Mouse (Mus musculus) kidney, embryonic 16.5 days (tissue): ENCODE measurements at regions not wholly inside any gene's neighbourhood (a gene's known extent, or its start where the extent isn't known, plus 50 kb on each side); places are given as distances from the start of the nearest gene placed in this dataset.

ENCODE experiments used
- ATAC-seq: fragments of 200-750 bp; cut with Nextera tagmentation; 2 replicates; pipeline ENCODE4 v1.8.0; 2017; ENCODE audit warnings: moderate TSS enrichment; ENCODE audit not compliant: low FRiP score, low TSS enrichment
- H3K27ac ChIP-seq: fragments of 300-500 bp; sonication (generic); 2 replicates; pipeline ENCODE4 v1.5.1; 2014; ENCODE audit warnings: low read length
- H3K27me3 ChIP-seq: fragments of 300-500 bp; sonication (generic); 2 replicates; pipeline ENCODE4 v1.6.1; 2014; ENCODE audit warnings: low read length, control low read depth, mixed read lengths; ENCODE audit not compliant: insufficient read depth
- H3K36me3 ChIP-seq: fragments of 300-500 bp; sonication (generic); 2 replicates; pipeline ENCODE4 v1.6.1; 2014; ENCODE audit warnings: low read length, control low read depth, mixed read lengths; ENCODE audit not compliant: insufficient read depth
- H3K4me1 ChIP-seq: fragments of 300-500 bp; sonication (generic); 2 replicates; pipeline ENCODE4 v1.6.1; 2014; ENCODE audit warnings: low read length, control low read depth, mixed read lengths; ENCODE audit not compliant: insufficient read depth
- H3K4me2 ChIP-seq: fragments of 300-500 bp; sonication (generic); replicated peaks from 2 replicates; pipeline ENCODE4 v1.6.1; 2014; ENCODE audit warnings: low read depth, low read length
- H3K4me3 ChIP-seq: fragments of 300-500 bp; sonication (generic); 2 replicates; pipeline ENCODE4 v1.5.1; 2014; ENCODE audit warnings: mild to moderate bottlenecking, low read length
- H3K9ac ChIP-seq: fragments of 300-500 bp; sonication (generic); replicated peaks from 2 replicates; pipeline ENCODE4 v1.6.1; 2014; ENCODE audit warnings: low read length
- H3K9me3 ChIP-seq: fragments of 300-500 bp; sonication (generic); 2 replicates; pipeline ENCODE4 v1.6.1; 2016; ENCODE audit warnings: low read length, control low read depth
- WGBS: fragments of 180-500 bp; shearing (Covaris S2); extraction: QIAGEN DNeasy Blood & Tissue Kit; methylation state at CpG from one replicate; pipeline ENCODE4 v1.1.7; 2014; 5-methylcytosine and 5-hydroxymethylcytosine counted together

- 40% methylated on average over 4 of the region's 4 CpGs for WGBS
- Histone ChIP-seq H3K9me3 (no peaks in the 10 kb centered on the region), H3K27ac (no peak overlapping the region), H3K27me3 (no peaks in the 10 kb centered on the region), H3K4me2 (no peak overlapping the region), H3K4me3 (no peak overlapping the region), H3K36me3 (no peaks in the 10 kb centered on the region), H3K9ac (no peak overlapping the region), H3K4me1 (peaks cover 43% of the 10 kb centered on the region)
- no peak for ATAC-seq
These were observed 65.4 kb downstream of the Vegfa start for GRCm38 (mm10) chr17:45966736-45967135.

DNA sequence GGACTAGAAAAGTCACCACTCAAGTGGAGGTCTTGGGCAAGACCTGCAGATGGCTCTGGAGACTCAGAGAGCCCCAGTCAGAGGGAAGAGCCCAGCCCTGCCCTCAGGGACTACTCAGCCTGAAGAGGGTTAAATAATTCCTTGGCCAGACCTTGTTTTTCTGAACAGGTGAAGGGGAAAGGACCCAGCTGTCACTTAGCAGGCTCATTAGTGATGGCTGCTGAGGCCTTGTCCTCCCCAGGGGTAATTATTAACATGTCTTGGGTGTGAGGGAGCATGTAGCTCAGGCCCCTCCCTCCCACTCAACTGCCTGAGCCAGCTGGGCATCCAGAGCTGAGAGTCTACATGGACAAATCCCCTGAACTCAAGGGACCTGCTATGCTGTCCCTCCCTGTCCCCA is 68.1 kb downstream of the Vegfa start:
- Histone ChIP-seq H3K36me3 (no peaks in the 10 kb centered on the region), H3K4me3 (no peak overlapping the region), H3K27ac (no peak overlapping the region), H3K27me3 (no peaks in the 10 kb centered on the region), H3K4me1 (peaks cover 43% of the 10 kb centered on the region), H3K4me2 (no peak overlapping the region), H3K9me3 (no peaks in the 10 kb centered on the region), H3K9ac (no peak overlapping the region)
- ATAC-seq: peak; percentile 81

DNA sequence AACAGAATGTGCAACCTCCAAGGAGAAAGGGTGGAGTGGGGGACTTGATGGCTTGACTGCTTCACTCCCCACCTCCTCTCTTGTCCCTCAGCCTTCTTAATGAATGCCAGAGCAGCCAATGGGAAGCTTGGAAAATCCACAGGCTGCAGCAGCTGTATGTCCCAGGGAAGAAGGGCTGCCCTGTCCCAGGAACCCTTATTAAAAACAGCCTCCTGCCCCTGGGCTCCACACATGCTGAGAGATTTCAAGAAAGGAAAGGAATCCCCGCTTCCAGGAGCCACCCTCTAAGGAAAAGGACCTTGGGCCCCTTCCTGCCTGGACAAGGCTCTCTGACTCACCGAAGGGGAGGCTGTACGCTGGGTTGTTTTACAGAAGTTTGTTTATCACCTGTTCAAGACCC is 68.8 kb downstream of the Vegfa start:
- 59% methylated on average over 3 of the region's 3 CpGs for WGBS
- Histone ChIP-seq H3K36me3 (no peaks in the 10 kb centered on the region), H3K9ac (no peak overlapping the region), H3K27ac (no peak overlapping the region), H3K27me3 (no peaks in the 10 kb centered on the region), H3K4me1 (peaks cover 41% of the 10 kb centered on the region), H3K4me3 (no peak overlapping the region), H3K4me2 (no peak overlapping the region), H3K9me3 (no peaks in the 10 kb centered on the region)
- no peak for ATAC-seq

- Histone ChIP-seq H3K27ac (peak overlapping the region; percentile 57), H3K4me2 (no peak overlapping the region), H3K4me1 (peaks cover 27% of the 10 kb centered on the region), H3K9me3 (no peaks in the 10 kb centered on the region), H3K4me3 (no peak overlapping the region), H3K36me3 (no peaks in the 10 kb centered on the region), H3K27me3 (no peaks in the 10 kb centered on the region), H3K9ac (no peak overlapping the region)
- 76% methylated on average over 16 of the region's 16 CpGs for WGBS
- peak; percentile 36; the same call in 1 of the 2 replicates for ATAC-seq
These were observed 70.4 kb downstream of the Vegfa start for GRCm38 (mm10) chr17:45961626-45962319.

GRCm38 (mm10) chr17:45958094-45958881 is 73.9 kb downstream of the Vegfa start:
- H3K27ac ChIP-seq: no peak overlapping the region

DNA sequence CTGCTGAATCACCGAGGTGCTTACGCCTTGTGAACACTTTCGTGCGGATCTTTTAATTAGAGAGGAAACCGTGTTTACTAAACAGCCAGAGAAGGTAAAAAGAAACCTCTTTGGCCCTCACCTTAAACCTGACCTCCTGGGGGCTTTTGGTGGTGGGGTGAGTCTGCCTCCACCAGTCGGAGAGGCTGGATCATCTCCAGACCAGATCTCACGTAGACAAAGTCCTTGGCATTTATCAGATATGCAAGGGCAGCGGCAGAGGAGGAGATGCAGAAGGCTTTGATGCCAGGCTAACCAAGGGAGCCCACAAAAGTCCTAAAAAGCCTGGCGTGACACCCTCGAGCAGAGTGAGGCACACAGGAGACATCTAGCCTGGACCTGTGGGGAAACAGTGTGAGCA is 76.7 kb downstream of the Vegfa start:
- Histone ChIP-seq H3K9me3 (no peaks in the 10 kb centered on the region), H3K4me3 (no peak overlapping the region), H3K27ac (no peak overlapping the region), H3K4me1 (peaks cover 6% of the 10 kb centered on the region), H3K27me3 (no peaks in the 10 kb centered on the region), H3K4me2 (no peak overlapping the region), H3K9ac (no peak overlapping the region), H3K36me3 (no peaks in the 10 kb centered on the region)
- 61% methylated on average over 10 of the region's 10 CpGs for WGBS
- ATAC-seq: no peak

More at GRCm38 (mm10) chr17:45958094-45958881, 73.9 kb downstream of the Vegfa start:
- no peak for ATAC-seq
- H3K4me1 ChIP-seq: peaks cover 2% of the 10 kb centered on the region
- no peaks in the 10 kb centered on the region for H3K9me3 ChIP-seq
- no peaks in the 10 kb centered on the region for H3K36me3 ChIP-seq
- H3K4me3 ChIP-seq: no peak overlapping the region
- H3K27me3 ChIP-seq: no peaks in the 10 kb centered on the region
- 78% methylated on average over 7 of the region's 7 CpGs for WGBS
- no peak overlapping the region; the same call in 1 of the 2 replicates for H3K9ac ChIP-seq
- H3K4me2 ChIP-seq: no peak overlapping the region

- 87% methylated on average over 7 of the region's 7 CpGs for WGBS
- H3K4me1 ChIP-seq: peaks cover 8% of the 10 kb centered on the region
- no peak overlapping the region for H3K27ac ChIP-seq
- ATAC-seq: no peak
- no peaks in the 10 kb centered on the region for H3K36me3 ChIP-seq
- no peak overlapping the region for H3K4me3 ChIP-seq
- H3K27me3 ChIP-seq: no peaks in the 10 kb centered on the region
- H3K9ac ChIP-seq: no peak overlapping the region
- H3K9me3 ChIP-seq: no peaks in the 10 kb centered on the region
- H3K4me2 ChIP-seq: no peak overlapping the region
These were observed 77.3 kb downstream of the Vegfa start for GRCm38 (mm10) chr17:45954824-45955223.

GRCm38 (mm10) chr17:45953523-45953922 is 78.6 kb downstream of the Vegfa start:
- no peak overlapping the region for H3K4me2 ChIP-seq
- H3K36me3 ChIP-seq: no peaks in the 10 kb centered on the region
- H3K9ac ChIP-seq: no peak overlapping the region
- peaks cover 8% of the 10 kb centered on the region for H3K4me1 ChIP-seq
- ATAC-seq: no peak
- WGBS: 87% methylated on average over 8 of the region's 8 CpGs
- no peak overlapping the region for H3K4me3 ChIP-seq
- no peaks in the 10 kb centered on the region for H3K27me3 ChIP-seq
- no peaks in the 10 kb centered on the region for H3K9me3 ChIP-seq
- no peak overlapping the region for H3K27ac ChIP-seq

GRCm38 (mm10) chr17:45950533-45951164 is 81.5 kb downstream of the Vegfa start:
- 38% methylated on average over 9 of the region's 9 CpGs for WGBS
- Histone ChIP-seq H3K4me1 (peaks cover 8% of the 10 kb centered on the region), H3K4me2 (no peak overlapping the region), H3K27ac (no peak overlapping the region), H3K9me3 (no peaks in the 10 kb centered on the region), H3K27me3 (no peaks in the 10 kb centered on the region), H3K9ac (no peak overlapping the region), H3K36me3 (no peaks in the 10 kb centered on the region), H3K4me3 (no peak overlapping the region)
- ATAC-seq: no peak

DNA sequence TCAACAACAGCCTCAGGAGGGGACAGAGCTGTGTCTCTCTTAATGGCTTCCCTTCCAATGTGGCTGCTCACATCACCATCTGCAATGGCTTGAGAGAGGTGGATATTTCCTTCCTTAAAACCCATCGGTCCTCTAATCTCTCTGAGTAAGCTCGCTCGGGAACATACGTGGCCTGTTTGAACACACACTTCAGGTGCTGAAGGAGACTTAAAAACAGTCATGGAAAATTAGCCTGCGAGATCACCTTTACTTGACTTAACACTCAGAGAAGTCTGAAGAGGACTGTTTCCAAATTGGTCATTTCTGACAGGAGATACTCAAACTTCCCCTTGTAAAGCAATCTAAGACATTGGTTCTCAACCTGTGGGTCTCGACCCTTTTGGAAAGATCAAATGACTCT is 83.0 kb downstream of the Vegfa start:
- no peak for ATAC-seq

More for the DNA sequence above, 83.0 kb downstream of the Vegfa start:
- WGBS: 76% methylated on average over 6 of the region's 6 CpGs
- Histone ChIP-seq H3K4me2 (no peak overlapping the region), H3K27me3 (no peaks in the 10 kb centered on the region), H3K9me3 (no peaks in the 10 kb centered on the region), H3K9ac (no peak overlapping the region), H3K4me1 (peaks cover 14% of the 10 kb centered on the region), H3K36me3 (no peaks in the 10 kb centered on the region), H3K4me3 (no peak overlapping the region), H3K27ac (no peak overlapping the region)
